Mouse (Mus musculus) NIH3T3 (cell line): ENCODE results near the gene Speer4b.
"Not testable (repeated sequence)": the region's sequence is repeated elsewhere in the genome, so short reads cannot be mapped to it uniquely, and the experiment has no call there.

ENCODE experiments used
- DNase-seq: peaks from one replicate; pipeline ENCODE4 v3.0.0-alpha.2; 2012; ENCODE audit warnings: low read depth

Gene Speer4b

DNA sequence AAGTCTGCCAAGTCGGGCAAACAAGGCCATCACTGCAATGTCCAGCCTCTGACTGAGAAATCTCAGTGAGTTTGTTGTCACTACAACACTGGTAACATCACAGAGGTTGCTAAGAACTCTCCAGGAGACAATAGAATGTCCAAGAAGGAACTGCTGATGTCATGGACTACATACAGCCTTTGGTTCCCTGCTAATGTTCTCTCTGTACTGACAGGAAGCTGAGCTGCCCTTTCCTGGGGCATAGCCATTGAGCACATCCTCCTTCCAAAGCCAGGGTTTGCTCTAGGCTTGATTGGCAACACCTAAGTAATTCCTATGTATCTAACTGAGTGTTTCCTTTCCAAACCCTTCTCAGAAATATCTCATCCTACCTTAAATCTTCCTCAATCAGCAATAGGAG lies at the start of gene Speer4b:
Gene Speer4b (minus strand): TSS at position 101 of the 400 bp plus-strand sequence.
- DNase-seq, result not testable (repeated sequence)

DNA sequence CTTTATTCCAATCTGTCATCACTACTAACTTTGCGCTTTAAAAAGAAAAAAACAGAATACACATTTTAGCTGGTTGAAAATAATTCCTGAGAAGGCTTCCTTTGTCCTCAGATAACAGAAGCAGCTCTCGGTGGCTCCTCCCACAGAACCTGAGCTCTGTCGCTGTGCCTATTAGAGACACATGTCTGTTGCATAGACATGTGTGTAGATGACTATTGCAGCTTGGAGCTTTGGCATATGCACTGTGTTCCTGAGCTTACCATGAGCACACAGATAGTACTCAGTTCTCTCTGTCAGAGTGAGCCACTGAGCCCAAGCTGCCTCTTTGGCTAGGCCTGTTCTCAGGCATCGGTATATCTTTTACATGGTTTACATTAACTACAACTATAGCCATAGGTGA lies 48.1 kb upstream of the Speer4b start:
- DNase-seq, result no peak

DNA sequence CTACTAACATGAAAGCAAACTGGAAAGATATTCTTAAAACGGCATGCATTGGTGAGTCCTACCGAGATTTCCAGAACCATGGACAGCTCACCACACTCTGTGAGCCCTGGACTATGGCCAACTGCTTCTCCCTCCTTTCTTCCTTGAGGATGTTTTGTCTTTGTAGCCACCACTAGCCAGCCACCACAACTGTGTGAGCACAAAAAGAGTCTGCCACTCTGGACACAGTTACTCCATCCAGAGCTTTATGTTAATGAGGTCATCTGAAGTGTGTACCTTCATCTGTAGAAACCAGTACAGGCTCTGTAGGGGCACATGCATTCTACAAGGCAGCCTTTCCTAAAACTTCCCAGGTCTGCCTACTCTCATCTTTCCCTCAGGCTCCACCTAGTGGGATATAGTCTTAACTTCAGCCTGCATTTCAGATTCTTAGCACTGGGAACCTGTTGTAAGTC lies 43.6 kb upstream of the Speer4b start:
- DNase-seq, result peak; percentile 61

- no peak for DNase-seq
These were observed 25.7 kb upstream of the Speer4b start for GRCm38 (mm10) chr5:27526906-27527305.

- no peak for DNase-seq
These were observed 17.5 kb upstream of the Speer4b start for GRCm38 (mm10) chr5:27518716-27519115.

- DNase-seq, result no peak
These were observed 10.3 kb downstream of the Speer4b start for GRCm38 (mm10) chr5:27490942-27491341.

DNA sequence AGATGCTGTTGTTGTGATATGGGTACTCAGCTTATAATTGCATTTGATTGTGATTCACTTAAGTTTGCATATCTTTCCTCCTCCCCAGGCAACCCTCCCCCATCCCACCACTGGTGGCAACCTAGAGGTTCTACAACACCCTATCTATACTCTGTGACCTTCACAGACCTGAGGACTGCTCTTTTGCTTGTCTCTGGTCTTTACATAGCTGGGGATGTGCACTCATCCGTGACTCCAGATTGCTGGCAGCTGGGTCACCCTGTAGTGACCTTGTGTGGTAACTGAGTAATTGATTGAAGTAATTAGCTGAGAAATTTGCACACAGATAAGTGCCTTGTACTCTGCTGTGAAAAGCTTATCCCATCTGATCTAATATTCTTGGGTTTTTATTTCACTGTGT lies 15.1 kb downstream of the Speer4b start:
- DNase-seq, result no peak

DNA sequence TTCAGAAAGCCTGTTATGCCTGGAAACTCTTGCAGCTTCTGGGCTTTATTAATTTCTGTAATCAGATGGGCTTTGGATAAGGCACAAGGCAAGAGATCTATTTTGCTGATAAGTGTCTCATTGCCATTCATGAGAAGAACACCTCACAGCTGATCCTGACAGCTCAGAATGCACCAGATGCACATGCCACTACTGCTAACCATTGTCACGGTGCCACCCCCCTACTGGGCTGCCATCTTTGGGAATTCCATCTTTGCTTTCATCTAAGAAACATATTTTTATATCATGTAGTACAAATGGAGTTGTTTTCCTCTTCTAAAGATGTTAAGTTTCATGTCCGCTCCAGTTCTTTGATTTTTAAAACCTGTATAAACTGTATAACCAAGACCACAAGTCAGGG lies 19.5 kb downstream of the Speer4b start:
- no peak for DNase-seq

GRCm38 (mm10) chr5:27474964-27475465 lies 26.2 kb downstream of the Speer4b start:
- DNase-seq, result no peak

- DNase-seq, result no peak
These were observed 43.6 kb downstream of the Speer4b start for GRCm38 (mm10) chr5:27457686-27458085.

DNA sequence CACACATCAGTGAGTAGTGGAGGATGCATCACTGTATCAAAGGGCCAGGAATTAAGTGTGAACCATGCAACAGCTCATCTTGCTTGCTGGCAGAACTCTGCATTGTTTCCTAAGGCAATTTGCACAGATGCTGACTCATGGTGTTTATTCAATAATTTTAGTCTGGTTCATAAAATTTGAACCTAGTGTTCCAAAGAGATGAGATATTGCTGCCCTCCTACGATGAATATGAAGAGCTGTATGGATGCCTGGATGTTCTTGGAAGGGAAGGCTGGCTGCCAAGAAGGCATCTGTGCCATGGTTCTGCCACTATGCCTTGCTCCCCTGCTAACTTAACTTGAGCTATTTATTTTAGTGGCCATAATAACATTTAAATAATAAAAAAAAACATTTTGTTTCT lies 44.3 kb downstream of the Speer4b start:
- no peak for DNase-seq

DNA sequence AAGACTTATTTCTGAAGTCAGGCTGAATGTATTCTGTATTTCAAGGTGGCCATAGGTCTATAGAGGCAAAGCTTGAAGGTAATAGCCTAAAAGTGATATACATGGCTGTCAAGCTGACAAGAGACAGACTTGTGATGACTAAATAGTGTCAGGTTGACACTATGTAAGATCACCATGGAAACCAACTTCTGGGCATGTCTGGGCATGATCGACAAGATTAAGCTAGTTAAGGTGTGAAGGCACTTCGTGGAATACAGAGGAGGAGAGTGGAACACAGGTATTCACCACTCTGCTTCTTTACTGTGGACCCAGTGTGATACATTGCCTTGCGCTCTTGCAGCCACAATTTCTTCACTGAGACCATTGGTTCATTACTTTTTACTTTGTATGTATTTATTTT lies 46.9 kb downstream of the Speer4b start:
- DNase-seq, result no peak

GRCm38 (mm10) chr5:27453201-27453845 lies 47.9 kb downstream of the Speer4b start:
- no peak for DNase-seq
